Mouse (Mus musculus) lung, postnatal 4 days (tissue): ENCODE measurements at regions not wholly inside any gene's neighbourhood (a gene's known extent, or its start where the extent isn't known, plus 50 kb on each side); places are given as distances from the start of the nearest gene placed in this dataset.

Experiments
- DNase-seq, 2 experiments: peaks; one replicate each; pipeline ENCODE4 v3.0.0; 2021

DNA sequence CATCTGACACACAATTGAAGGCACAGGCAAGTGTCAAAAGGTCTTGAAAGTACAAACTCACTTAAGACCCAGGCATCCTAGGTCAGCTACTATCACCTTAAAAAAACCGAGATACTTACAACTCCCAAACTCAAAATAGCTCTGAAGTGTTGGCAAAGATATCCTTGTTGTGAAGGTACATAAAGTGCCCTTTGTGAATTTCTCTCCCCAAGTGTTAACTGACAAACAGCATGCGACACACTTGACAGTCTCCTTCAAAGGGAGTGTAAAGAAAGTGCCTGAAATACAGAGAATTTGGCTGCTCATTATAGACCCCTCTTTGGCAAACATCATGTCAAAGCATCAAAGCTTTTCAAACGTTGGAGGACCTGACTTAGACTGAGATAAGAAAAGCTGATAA, 2634.2 kb downstream of the 9330182O14Rik start:
- DNase-seq = no peak

DNA sequence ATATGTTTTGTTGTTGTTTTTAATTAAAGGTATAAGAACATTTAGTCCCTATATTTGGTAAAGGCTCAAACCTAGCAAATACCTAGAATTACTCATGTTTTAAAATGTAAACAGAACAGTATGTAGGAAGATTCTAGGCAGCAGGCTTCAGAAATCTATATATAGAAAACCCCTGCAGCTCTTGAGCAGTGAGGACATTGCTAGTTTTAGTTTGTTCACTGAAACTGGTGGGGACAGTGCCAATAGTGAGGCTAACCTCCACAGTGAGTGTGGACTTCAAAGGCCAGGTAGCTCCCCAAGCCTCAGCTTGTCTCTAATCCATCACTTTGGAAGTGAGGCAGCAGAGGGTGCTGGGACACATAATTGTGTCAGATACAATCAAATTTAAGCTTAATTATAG, 2645.7 kb downstream of the 9330182O14Rik start:
- DNase-seq = no peak

DNA sequence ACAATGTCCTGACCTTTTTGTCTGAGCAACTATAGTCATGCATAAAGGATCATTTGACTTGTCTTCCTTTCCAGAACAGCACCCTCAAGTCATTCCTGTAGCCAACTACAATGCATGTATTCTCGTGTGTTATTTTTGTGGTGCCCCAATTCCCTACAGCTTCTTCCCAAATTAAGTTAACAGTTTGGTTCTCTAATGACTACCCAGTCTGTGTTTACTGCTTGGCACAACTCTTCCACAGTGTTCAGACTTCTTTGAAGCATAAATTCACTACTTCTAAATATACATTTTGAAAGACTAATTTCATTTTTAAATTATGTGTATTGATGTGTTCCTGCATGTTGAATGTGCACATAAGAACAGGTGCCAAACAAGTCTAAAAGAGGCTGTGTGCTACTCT, 2667.1 kb downstream of the 9330182O14Rik start:
- no peak for DNase-seq

DNA sequence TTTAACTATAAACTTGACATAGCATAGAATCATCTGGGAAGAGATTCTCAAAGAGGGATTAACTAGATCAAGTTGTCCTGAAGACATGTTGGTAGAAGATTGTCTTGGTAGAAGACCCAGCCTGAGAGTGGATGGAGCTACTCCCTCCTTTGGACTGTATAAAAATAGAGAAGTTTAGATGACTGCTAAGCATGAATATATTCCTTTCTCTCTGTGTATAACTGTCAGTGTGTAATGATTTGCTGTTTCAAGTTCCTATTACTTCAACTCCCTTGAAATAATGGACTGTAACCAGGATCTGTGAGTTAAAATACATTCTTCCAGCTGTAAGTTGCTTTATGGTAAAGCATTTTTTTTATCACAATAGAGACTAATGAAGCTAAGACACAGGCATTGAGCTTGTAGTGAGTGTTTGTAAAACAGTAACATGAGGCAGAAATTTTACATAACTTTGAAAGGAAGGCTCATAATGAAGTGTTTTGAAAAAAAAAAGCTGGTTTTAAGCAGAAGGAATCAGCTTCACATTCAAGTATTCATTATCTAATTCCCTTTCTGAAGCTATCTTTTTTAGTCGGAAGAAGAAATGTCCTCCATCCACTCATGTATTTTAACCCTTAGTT, 2676.8 kb downstream of the 9330182O14Rik start:
- DNase-seq = no peak

DNA sequence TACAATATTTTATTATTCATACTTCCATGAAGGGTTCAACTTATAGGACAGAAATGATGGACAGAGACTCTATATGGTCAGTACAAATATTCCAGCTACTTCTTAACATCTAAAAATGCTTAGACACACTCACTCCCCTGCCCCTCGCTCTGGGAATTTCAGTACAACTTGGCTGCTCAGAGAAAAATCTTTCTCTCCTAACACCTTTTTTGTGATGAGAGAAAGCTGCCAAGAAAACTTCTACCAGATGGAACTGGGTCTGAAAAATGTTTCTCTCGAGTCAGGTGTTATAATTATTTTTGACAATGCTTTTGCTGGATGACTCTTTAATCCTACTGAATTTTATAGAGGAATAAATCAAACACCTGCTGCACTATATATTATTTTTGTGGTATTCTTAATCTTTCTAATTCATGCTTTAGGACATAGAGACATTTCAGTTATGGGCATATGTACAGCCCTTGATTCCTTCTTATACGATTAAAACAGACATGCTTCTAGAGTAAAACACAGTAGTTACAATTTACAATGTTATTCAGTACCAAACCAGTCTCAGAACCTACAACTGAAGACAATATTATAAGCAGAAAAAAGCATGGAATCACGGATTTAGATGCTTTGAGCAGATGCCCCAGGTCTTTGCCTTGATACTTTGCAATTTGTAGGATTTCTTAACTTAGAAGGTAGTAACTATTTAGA, 2681.0 kb downstream of the 9330182O14Rik start:
- no peak for DNase-seq

DNA sequence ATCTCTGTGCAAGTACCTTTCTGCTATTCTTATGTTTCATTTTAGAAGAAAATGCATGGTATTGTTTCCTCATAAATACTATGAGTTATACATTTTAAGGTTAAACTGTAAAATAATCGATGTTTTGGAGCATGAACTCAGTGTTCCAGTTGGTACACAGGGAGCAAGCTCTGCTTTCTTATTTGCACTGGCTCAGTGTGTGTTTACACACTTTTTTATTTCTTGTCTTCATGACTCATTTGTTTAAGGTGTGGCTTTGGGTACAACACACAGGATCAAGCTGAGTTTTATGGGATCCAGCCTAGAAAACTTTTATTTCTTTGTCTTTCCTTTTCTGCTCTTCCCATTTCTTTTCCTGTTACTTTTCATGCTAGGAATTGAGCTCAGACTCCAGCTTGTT, 2704.7 kb downstream of the 9330182O14Rik start:
- DNase-seq = no peak

DNA sequence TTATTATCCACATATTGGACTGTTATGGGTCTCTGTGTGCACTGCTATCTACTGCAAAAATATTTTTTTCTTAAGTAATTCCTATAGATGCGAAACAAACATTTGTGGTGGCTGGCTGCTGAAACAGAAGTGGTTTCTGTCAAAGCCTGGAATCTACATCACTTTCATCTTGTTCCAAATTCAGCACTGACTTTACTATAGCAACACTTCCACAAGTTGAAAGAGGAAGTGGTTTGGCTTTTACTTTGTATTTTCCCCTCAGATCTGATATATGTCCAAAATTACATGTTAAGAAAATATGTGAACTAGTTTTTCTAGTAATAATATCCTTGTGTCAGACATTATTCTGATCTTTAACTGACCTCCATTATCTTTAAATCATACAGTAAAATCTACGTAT, 2715.8 kb downstream of the 9330182O14Rik start:
- no peak for DNase-seq

DNA sequence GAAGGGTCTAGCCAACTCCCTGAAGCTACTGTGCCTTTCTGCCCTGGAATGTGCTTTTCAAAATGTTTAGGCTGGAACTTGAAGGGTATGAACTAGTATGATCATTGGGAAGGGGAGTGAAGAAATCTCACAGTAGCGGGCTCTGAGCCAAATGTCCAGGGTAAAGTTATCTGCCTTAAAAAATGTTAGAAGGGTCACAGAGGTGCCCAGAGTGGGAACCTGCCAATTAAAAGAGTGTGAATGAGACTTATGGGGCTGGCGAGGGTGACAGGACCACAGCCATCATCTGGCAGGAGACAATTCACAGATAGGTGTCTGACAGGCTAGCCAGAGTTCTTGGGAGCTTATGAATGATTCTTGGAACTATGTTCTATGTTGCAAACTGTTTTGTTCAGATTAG, 2738.3 kb downstream of the 9330182O14Rik start:
- DNase-seq = no peak

DNA sequence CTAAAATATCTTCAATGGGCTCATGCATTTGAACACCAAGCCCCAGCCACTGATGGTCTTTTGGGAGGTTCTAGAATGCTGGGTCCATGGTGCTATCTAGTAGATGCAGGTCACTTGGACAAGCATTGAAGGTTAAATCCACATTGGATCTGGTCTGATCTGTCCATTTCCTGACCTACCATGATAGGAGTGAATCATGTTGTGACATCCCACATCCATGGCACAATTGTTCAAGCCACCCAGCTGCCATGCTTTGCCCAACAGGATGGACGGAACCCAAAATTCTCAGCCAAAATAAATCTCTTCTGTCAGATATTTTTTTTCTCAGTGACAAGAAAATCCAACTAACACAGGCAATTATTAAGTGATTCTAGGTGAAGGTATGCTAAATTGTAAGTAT, 2760.4 kb downstream of the 9330182O14Rik start:
- no peak for DNase-seq

DNA sequence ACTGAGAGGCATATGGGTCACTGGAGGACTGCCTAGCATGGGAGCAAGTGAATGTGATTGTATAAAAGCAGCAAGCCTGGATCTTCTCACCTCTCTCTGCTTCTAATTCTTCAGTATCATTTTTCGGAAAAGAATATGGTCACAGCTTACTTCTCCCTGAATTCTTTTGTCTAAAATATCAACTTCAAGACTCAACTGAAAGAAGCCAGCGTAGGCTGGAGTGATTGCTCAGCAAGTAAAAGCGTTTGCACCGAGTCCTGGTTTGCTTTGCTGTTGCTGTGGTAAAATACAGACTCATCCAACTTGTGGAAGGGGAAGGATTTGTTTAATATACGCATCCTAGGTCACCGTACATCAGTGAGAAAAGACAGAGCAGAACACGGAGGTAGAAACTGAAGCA, 2765.9 kb downstream of the 9330182O14Rik start:
- DNase-seq = no peak

DNA sequence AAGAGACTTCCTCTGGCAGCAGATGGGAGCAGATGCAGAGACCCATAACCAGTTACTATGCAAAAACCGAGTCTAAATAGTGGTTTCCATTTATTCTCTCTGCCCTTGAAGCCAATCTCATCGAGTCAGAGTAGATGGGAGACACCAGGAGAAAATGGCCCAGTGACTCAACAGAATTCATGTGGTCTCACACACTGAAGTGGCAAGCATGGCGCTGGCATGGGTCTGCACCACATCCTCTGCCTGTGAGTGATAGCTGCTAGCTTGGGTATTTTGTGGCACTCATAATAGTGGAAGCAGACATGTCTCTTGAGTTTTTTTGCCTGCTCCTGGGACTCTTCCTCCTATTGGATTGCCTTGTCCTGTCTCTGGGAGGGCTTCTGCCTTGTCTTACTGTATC, 2767.6 kb downstream of the 9330182O14Rik start:
- DNase-seq = no peak

DNA sequence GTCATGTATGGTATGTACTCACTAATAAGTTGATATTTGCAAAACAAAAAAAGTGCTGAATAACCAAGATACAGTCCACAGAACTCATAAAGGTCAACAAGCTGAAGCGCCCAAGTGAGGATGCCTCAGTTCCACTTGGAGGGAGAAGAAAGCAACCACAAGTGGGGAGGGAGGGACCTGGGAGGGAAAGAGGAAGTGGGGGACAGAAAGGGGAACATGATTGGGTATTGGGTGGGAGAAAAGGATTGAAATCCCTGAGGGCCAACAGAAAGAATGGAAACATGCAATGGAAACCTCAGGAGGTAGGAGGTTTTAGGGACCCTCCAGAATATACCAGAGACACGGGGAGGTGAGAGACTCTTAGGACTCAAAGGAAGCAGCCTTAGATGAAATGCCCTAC, 2777.2 kb downstream of the 9330182O14Rik start:
- DNase-seq = no peak

DNA sequence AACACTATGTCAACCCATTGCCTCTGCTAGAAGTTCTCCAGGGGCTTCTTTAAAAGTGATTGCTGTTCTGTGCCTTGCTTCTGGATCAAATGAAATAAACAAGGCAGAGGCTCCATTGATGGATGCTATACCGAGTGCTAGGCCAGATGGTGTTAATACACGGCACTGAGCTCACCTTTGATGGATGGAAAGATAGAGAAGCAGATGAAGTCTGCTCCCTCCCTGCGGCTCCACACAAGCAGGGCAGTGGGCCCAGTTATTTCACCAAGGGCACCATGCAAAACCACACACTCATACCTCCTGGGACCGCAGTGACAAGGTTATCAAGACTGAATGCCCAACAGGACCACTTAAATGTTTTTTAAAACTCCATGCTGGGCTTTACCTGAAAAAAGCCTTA, 2778.7 kb downstream of the 9330182O14Rik start:
- no peak for DNase-seq

DNA sequence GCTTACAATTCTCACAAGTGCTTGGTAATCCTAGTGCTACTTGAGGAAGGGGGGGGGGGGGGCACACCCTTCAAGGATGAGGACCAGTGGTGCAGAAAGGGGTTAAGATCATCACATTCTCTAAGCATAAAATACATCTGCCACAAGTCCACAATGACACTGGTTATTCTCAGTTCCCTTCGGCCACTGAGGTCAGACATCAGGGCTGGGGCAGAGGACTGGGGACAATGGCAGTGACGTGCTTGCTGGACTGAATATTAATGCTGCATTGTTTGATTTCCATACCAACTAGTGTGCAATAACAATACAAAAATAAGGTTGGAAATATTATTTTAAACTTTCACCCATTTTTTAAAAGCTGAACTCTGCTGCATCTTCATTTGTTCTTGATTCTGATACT, 2779.1 kb downstream of the 9330182O14Rik start:
- DNase-seq = no peak

DNA sequence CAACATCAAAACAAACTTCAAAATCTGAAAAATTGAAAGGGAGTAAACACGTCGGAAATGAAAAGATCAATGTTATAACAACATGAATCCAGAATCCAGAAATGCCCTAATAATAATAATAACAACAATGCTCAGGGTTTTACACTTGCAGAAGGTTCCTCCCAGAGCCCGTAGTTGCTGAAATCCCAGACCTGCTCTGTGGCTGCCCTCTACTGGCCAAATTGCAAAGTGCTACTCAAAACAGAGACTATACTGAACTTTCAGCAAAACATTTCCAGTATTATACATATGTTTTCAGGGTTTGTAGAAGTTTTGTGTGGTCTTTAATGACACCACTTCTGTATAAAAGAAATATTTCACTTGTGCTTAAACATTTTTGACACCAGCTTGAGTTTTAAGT, 2779.9 kb downstream of the 9330182O14Rik start:
- peak; percentile 21 to 63 for DNase-seq

DNA sequence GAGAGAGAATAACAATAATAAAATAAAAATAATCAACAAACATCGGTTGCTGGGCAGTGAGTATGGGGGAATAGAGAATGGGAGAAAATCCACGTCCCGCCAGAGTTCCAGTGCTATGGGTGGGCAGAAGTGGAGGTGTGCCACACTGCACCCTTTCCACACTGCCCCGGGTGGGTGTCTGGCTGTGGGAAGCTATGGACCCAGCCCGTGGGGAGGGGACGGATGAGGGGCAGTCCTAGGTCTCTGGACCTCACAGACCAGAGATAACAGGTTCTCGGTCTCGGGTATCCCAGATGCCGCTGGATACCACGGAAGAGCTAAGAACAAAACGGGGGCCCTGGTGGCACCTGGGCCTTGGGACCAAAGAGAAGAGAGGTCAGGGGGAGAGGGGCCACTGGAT, 2781.0 kb downstream of the 9330182O14Rik start:
- DNase-seq = no peak

DNA sequence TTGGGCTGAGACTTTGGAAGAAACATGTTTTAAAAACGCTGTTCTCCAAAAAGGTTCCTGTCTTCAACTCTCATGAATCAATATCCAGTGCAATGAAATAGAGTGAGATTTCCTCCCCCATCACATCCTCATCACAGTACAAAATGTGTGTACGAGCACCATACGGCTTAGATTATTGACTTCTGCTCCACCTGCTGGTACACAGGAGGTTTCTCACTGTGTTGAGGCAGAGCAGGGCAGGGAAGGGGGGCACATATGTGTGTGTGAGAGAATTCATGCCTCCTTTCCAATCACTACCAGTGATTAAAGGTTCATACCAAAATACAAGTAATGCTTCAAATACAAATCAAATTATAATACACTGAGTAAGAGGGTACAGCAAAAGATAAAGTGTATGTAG, 2787.5 kb downstream of the 9330182O14Rik start:
- no peak for DNase-seq

DNA sequence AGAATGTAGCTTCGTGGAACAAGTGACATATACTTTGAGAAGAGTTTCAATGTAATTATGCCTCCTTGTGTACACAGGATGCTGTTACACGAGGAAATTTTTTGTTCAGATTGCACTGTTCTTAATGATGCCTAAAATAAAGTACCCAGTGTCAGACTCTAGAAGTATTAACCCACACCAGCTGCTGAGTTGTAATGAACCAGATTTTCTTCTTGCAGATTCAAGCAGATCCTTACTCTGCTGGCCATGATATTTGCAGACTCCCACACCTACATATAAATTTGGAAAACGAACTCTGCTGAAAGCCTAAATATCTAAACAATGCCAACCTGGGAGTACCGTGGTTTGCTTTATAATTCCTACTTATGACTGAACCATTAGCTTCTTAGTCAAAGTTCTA, 2794.2 kb downstream of the 9330182O14Rik start:
- no peak for DNase-seq

DNA sequence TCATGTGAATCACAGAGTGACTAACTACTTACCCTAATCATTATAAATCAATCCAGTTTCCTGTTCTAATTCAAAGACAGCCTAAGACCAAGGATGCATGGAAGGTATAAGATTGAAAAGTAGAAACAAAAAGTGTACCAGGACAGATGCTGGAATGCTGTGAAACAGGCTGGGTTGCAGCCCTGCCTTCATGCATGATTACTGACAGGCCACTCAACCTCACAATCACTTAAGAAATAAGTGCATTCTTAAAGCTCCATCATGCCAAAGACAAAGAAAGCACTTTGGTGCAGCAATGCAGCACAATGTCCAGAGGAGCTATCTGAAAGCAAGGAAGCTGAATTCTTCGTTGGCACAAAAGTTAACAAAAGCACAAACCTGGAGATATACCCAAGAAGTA, 2810.4 kb downstream of the 9330182O14Rik start:
- peak in 1 of 2 experiments; percentile 22 for DNase-seq

DNA sequence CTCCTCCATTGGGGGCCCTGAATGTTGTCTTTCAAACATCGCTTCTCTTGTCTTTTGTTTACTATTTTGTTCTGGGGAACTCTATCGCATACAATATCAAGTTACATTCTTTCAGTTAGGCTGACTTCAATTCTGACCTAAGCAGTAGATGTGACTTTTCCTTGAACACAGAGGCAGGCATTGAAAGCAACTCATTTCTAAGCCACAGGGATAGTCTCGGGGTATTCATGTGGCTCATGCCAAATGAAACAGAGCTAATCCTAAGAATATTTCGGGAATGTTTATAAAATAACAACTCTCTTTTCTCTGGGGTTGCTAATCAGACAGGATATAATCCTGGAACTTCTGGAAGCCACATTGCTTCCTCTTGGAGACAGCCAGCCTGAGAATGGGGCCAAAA, 2821.0 kb downstream of the 9330182O14Rik start:
- no peak for DNase-seq

DNA sequence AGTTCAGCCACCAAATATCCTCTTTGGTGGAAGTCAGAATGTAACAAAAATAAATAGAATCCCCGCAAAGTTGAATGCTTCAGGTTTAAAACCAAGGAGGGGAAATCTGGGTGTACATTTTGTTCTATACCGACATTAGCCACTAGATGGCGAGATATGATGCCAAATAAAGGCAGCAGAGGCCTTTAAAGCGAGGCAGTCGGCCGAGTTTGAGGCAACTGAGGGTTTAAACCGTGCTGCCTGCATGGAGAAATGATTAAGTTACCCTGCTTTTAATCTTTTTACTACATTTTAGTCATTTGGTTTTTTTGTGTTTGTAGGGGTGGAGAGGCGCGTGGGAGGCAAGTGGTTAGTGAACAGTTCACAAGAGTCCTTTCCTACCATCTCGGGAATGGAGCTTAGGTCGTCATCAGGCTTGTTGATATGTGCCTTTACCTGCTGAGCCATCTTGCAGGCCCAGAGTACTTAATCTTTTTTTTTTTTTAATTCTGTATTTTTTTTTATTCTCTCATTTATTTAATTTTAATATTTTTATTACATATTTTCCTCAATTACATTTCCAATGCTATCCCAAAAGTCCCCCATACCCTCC, 2828.7 kb downstream of the 9330182O14Rik start:
- peak; percentile 30 to 59 for DNase-seq

DNA sequence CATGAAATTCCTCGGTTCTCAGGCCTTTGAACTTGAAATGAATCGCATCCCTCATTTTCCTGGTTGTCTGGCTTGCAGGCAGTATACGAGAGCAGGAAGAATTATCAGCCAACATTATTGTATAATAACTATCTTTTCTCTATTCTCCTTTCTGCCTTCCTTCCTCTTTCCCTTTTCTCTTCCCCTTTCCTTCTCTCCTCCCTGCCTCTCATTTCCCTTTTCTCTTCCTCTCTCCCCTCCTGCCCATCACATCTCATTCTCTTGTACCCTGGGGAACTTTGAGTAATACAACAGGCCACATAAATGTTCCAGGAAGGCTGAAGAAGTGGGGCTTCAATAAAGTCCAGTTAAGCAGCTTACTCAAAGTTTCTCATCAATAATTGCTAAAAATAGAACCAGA, 2831.1 kb downstream of the 9330182O14Rik start:
- no peak for DNase-seq
